Mouse (Mus musculus) heart, adult 8-10 months (tissue): ENCODE measurements at regions not wholly inside any gene's neighbourhood (a gene's known extent, or its start where the extent isn't known, plus 50 kb on each side); places are given as distances from the start of the nearest gene placed in this dataset.

Source experiments
- DNase-seq: peaks from one replicate; pipeline ENCODE4 v3.0.0; 2022; ENCODE audit warnings: low spot score

DNA sequence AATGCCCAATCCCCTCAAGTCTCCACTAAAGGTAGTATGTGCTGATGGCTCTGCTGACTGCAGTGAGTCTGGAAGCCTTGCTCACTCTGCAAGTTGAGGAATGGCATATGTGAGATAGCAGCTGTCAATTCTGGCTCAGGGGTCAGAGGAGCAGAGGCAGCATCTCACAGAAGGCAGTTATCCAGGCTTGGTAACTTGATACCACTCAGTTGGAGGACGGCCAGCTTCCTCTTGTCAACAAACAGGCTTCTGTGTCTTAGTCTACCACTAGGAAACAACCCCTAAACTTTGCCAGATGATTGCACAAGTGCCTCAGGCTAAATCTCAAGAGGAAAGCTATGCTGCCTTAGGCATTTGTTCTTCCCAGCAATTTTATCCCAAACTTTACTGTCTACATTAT lies 55.7 kb upstream of the Gabre start:
- peak; percentile 20 for DNase-seq

DNA sequence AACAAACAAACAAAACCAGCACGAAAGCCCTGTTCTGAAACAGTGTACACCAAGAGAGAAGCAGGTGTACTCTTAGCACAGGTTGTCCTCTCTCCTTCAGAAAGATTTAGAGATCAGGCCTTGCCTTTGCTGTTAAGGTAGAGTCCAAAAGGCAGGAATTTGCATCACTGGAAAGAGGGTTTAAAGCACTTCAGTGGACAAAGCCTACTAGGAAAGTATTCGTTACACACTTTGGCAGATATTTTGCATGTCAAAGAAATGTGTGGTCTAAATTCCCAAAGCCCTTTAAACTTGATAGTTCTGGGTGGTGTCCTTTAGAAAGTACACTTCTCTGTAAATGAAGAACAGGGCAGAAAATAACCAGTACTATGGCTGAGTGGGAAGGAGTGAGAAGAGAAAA lies 54.2 kb upstream of the Gabre start:
- DNase-seq, result no peak
